Mouse (Mus musculus) intestine, embryonic 16.5 days (tissue): Measurements from ENCODE around the gene Acnat2. TPM values are rescaled to one million over a fixed set of nuclear protein-coding genes. Genes with fewer than 3 reads are reported as not detected.
"Not testable (repeated sequence)": the region's sequence is repeated elsewhere in the genome, so short reads cannot be mapped to it uniquely, and the experiment has no call there.

Experiments used
- ATAC-seq: fragments of 200-750 bp; cut with Nextera tagmentation; 2 replicates; pipeline ENCODE4 v1.8.0; 2017; ENCODE audit warnings: moderate TSS enrichment, moderate library complexity
- H3K27ac ChIP-seq: fragments of 300-500 bp; sonication (generic); 2 replicates; pipeline ENCODE4 v1.5.1; 2014; ENCODE audit warnings: mild to moderate bottlenecking, low read length
- H3K27me3 ChIP-seq: fragments of 300-500 bp; sonication (generic); replicated peaks from 2 replicates; pipeline ENCODE4 v1.6.1; 2014; ENCODE audit warnings: low read length, control low read depth, mixed read lengths; ENCODE audit not compliant: control insufficient read depth, insufficient read depth
- H3K36me3 ChIP-seq: fragments of 300-500 bp; sonication (generic); 2 replicates; pipeline ENCODE4 v1.6.1; 2014; ENCODE audit warnings: low read length, control low read depth; ENCODE audit not compliant: control insufficient read depth, insufficient read depth
- H3K4me1 ChIP-seq: fragments of 300-500 bp; sonication (generic); 2 replicates; pipeline ENCODE4 v1.6.1; 2014; ENCODE audit warnings: low read length, control low read depth, mixed read lengths; ENCODE audit not compliant: control insufficient read depth, insufficient read depth
- H3K4me2 ChIP-seq: fragments of 300-500 bp; sonication (generic); 2 replicates; pipeline ENCODE4 v1.6.1; 2014; ENCODE audit warnings: low read depth, low read length, control low read depth
- H3K4me3 ChIP-seq: fragments of 300-500 bp; sonication (generic); 2 replicates; pipeline ENCODE4 v1.5.1; 2014; ENCODE audit warnings: mild to moderate bottlenecking, low read length
- H3K9ac ChIP-seq: fragments of 300-500 bp; sonication (generic); 2 replicates; pipeline ENCODE4 v1.6.1; 2014; ENCODE audit warnings: low read depth, low read length
- H3K9me3 ChIP-seq: fragments of 300-500 bp; sonication (generic); 2 replicates; pipeline ENCODE4 v1.6.1; 2016; ENCODE audit warnings: low read length, control low read depth; ENCODE audit not compliant: control insufficient read depth
- WGBS: fragments of 180-500 bp; shearing (Covaris S2); extraction: QIAGEN DNeasy Blood & Tissue Kit; methylation state at CpG from one replicate; pipeline ENCODE4 v1.1.7; 2014; 5-methylcytosine and 5-hydroxymethylcytosine counted together
- polyA plus RNA-seq: library from polyadenylated mRNA; unstranded; fragments of >200 nt; fragmentation: Nextera tagmentation; extraction: Ambion mirVana; gene quantifications from 2 replicates; pipeline ENCODE4 v1.2.1, GENCODE M21; 2015

The Acnat2 gene
- not detected in 2 replicates for polyA plus RNA-seq

- H3K4me2 ChIP-seq, H3K27ac ChIP-seq, H3K4me3 ChIP-seq, H3K9ac ChIP-seq, H3K36me3 ChIP-seq, H3K9me3 ChIP-seq, H3K4me1 ChIP-seq, ATAC-seq, H3K27me3 ChIP-seq: not testable (repeated sequence)
- WGBS = 82% methylated on average over 5 of the region's 5 CpGs
Observed at GRCm38 (mm10) chr4:49407957-49408356, at the start of gene Acnat2. Acnat2 (minus strand) TSS chr4:49408151.

- H3K27ac ChIP-seq = no peak overlapping the region
- WGBS = 66% methylated on average over 2 of the region's 2 CpGs
- no peak overlapping the region for H3K4me3 ChIP-seq
- no peaks in the 10 kb centered on the region for H3K27me3 ChIP-seq
- H3K4me2 ChIP-seq = no peak overlapping the region
- no peaks in the 10 kb centered on the region for H3K36me3 ChIP-seq
- H3K9ac ChIP-seq = no peak overlapping the region
- no peaks in the 10 kb centered on the region for H3K9me3 ChIP-seq
- ATAC-seq = no peak
- H3K4me1 ChIP-seq = no peaks in the 10 kb centered on the region
Observed at GRCm38 (mm10) chr4:49456171-49456570, 48.2 kb upstream of the Acnat2 start.

- Histone ChIP-seq H3K4me1 (no peaks in the 10 kb centered on the region), H3K9ac (no peak overlapping the region), H3K4me3 (no peak overlapping the region), H3K4me2 (no peak overlapping the region), H3K27me3 (no peaks in the 10 kb centered on the region), H3K36me3 (no peaks in the 10 kb centered on the region), H3K9me3 (no peaks in the 10 kb centered on the region), H3K27ac (no peak overlapping the region)
- WGBS = 47% methylated on average over 1 of the region's 1 CpGs
- no peak for ATAC-seq
Observed at GRCm38 (mm10) chr4:49451848-49452551, 44.0 kb upstream of the Acnat2 start.

GRCm38 (mm10) chr4:49451133-49451847 lies 43.3 kb upstream of the Acnat2 start:
- 29% methylated on average over 1 of the region's 1 CpGs for WGBS
- H3K27me3 ChIP-seq, H3K9ac ChIP-seq, H3K4me2 ChIP-seq, H3K9me3 ChIP-seq, H3K27ac ChIP-seq, H3K4me3 ChIP-seq, H3K36me3 ChIP-seq, H3K4me1 ChIP-seq: not testable (repeated sequence)
- ATAC-seq = peak; percentile 69

- 81% methylated on average over 3 of the region's 3 CpGs for WGBS
- H3K9me3 ChIP-seq, H3K27ac ChIP-seq, H3K4me2 ChIP-seq, H3K36me3 ChIP-seq, H3K4me1 ChIP-seq, H3K9ac ChIP-seq, H3K4me3 ChIP-seq, ATAC-seq, H3K27me3 ChIP-seq: not testable (repeated sequence)
Observed at GRCm38 (mm10) chr4:49436968-49437367, 29.0 kb upstream of the Acnat2 start.

GRCm38 (mm10) chr4:49410151-49410550 lies 2.2 kb upstream of the Acnat2 start:
- ATAC-seq, H3K9ac ChIP-seq, H3K27ac ChIP-seq, H3K4me2 ChIP-seq, H3K36me3 ChIP-seq, H3K9me3 ChIP-seq, H3K4me1 ChIP-seq, H3K4me3 ChIP-seq, H3K27me3 ChIP-seq: not testable (repeated sequence)
- WGBS = 70% methylated on average over 2 of the region's 2 CpGs

- no peak overlapping the region for H3K4me3 ChIP-seq
- no peak overlapping the region for H3K27ac ChIP-seq
- no peaks in the 10 kb centered on the region for H3K36me3 ChIP-seq
- H3K9me3 ChIP-seq = no peaks in the 10 kb centered on the region
- 25% methylated on average over 2 of the region's 2 CpGs for WGBS
- ATAC-seq = no peak
- no peaks in the 10 kb centered on the region for H3K4me1 ChIP-seq
- no peaks in the 10 kb centered on the region for H3K27me3 ChIP-seq
- H3K4me2 ChIP-seq = no peak overlapping the region
- H3K9ac ChIP-seq = no peak overlapping the region
Observed at GRCm38 (mm10) chr4:49386873-49387272, 21.1 kb downstream of the Acnat2 start.

- not testable (repeated sequence) for H3K4me1 ChIP-seq, H3K27ac ChIP-seq, H3K27me3 ChIP-seq, H3K36me3 ChIP-seq, H3K9ac ChIP-seq, H3K4me2 ChIP-seq, H3K4me3 ChIP-seq, H3K9me3 ChIP-seq, ATAC-seq
- WGBS = 43% methylated on average over 1 of the region's 2 CpGs
Observed at GRCm38 (mm10) chr4:49383576-49384318, 24.2 kb downstream of the Acnat2 start.

GRCm38 (mm10) chr4:49368046-49368445 lies 39.9 kb downstream of the Acnat2 start:
- not testable (repeated sequence) for H3K27me3 ChIP-seq, H3K36me3 ChIP-seq, H3K27ac ChIP-seq, H3K4me3 ChIP-seq, ATAC-seq, H3K4me2 ChIP-seq, H3K9ac ChIP-seq, H3K4me1 ChIP-seq, H3K9me3 ChIP-seq
- WGBS = 94% methylated on average over 3 of the region's 3 CpGs
